Mouse (Mus musculus): ENCODE results near the gene Gm12355. TPM values are rescaled to one million over a fixed set of nuclear protein-coding genes. Genes with fewer than 3 reads are reported as not detected.

Gm12355 gene
- polyA plus RNA-seq, 1 experiment, result not detected

GRCm38 (mm10) chr11:98583571-98583970 lies 41.9 kb downstream of the Gm12355 start:
- H3K4me3 ChIP-seq (replicated peaks; ENCODE audit: extremely low read depth, low read depth, low read length), result no peak overlapping the region
- H3K4me1 ChIP-seq (ENCODE audit: control insufficient read depth, insufficient read depth, low read length), result peaks cover 8% of the 10 kb centered on the region; the same call in 1 of the 2 replicates
- 35% methylated on average over 3 of the region's 3 CpGs for WGBS
- DNase-seq, result no peak
- TF ChIP-seq POLR2A (IDR thresholded peaks at IDR 0.05; ENCODE audit: borderline replicate concordance, extremely low read depth, low read depth, low read length), result no peak
- TF ChIP-seq CTCF (IDR thresholded peaks at IDR 0.05; ENCODE audit: insufficient read depth, low read length), result no peak

- Histone ChIP-seq H3K4me1 (ENCODE audit: control insufficient read depth, insufficient read depth, low read length) (peaks cover 8% of the 10 kb centered on the region; the same call in 1 of the 2 replicates), H3K4me3 (replicated peaks; ENCODE audit: extremely low read depth, low read depth, low read length) (no peak overlapping the region)
- TF ChIP-seq POLR2A (IDR thresholded peaks at IDR 0.05; ENCODE audit: borderline replicate concordance, extremely low read depth, low read depth, low read length) (no peak), CTCF (IDR thresholded peaks at IDR 0.05; ENCODE audit: insufficient read depth, low read length) (no peak)
- WGBS, result 96% methylated on average over 3 of the region's 3 CpGs
- no peak for DNase-seq
Measured at GRCm38 (mm10) chr11:98583265-98583552, 42.3 kb downstream of the Gm12355 start.

- H3K4me3 ChIP-seq (replicated peaks; ENCODE audit: extremely low read depth, low read depth, low read length), result no peak overlapping the region
- TF ChIP-seq POLR2A (IDR thresholded peaks at IDR 0.05; ENCODE audit: borderline replicate concordance, extremely low read depth, low read depth, low read length) (no peak), CTCF (IDR thresholded peaks at IDR 0.05; ENCODE audit: insufficient read depth, low read length) (no peak)
- peaks cover 7% of the 10 kb centered on the region; the same call in 1 of the 2 replicates for H3K4me1 ChIP-seq (ENCODE audit: control insufficient read depth, insufficient read depth, low read length)
- no peak for DNase-seq
- 83% methylated on average over 12 of the region's 12 CpGs for whole genome bisulfite sequencing
Measured at GRCm38 (mm10) chr11:98582551-98583264, 42.8 kb downstream of the Gm12355 start.

GRCm38 (mm10) chr11:98582030-98582388 lies 43.5 kb downstream of the Gm12355 start:
- TF ChIP-seq CTCF (IDR thresholded peaks at IDR 0.05; ENCODE audit: insufficient read depth, low read length), result no peak
- TF ChIP-seq POLR2A (IDR thresholded peaks at IDR 0.05; ENCODE audit: borderline replicate concordance, extremely low read depth, low read depth, low read length), result no peak
- Histone ChIP-seq H3K4me1 (ENCODE audit: control insufficient read depth, insufficient read depth, low read length) (0 out of 2 replicates have a peak, but pooled peaks cover 5% of the 10 kb centered on the region), H3K4me3 (replicated peaks; ENCODE audit: extremely low read depth, low read depth, low read length) (no peak overlapping the region)
- no peak for DNase-seq
- 80% methylated on average over 8 of the region's 8 CpGs for WGBS

- DNase-seq, result no peak
- H3K4me1 ChIP-seq (ENCODE audit: control insufficient read depth, insufficient read depth, low read length), result 0 out of 2 replicates have a peak, but pooled peaks cover 4% of the 10 kb centered on the region
- TF ChIP-seq POLR2A (IDR thresholded peaks at IDR 0.05; ENCODE audit: borderline replicate concordance, extremely low read depth, low read depth, low read length) (no peak), CTCF (IDR thresholded peaks at IDR 0.05; ENCODE audit: insufficient read depth, low read length) (no peak)
- WGBS, result 70% methylated on average over 17 of the region's 17 CpGs
- no peak overlapping the region for H3K4me3 ChIP-seq (replicated peaks; ENCODE audit: extremely low read depth, low read depth, low read length)
Measured at GRCm38 (mm10) chr11:98581286-98582029, 44.0 kb downstream of the Gm12355 start.

GRCm38 (mm10) chr11:98580301-98581121 lies 45.0 kb downstream of the Gm12355 start:
- no peak overlapping the region for H3K4me3 ChIP-seq (replicated peaks; ENCODE audit: extremely low read depth, low read depth, low read length)
- no peak for DNase-seq
- H3K4me1 ChIP-seq (ENCODE audit: control insufficient read depth, insufficient read depth, low read length), result no peaks in the 10 kb centered on the region
- TF ChIP-seq POLR2A (IDR thresholded peaks at IDR 0.05; ENCODE audit: borderline replicate concordance, extremely low read depth, low read depth, low read length) (no peak), CTCF (IDR thresholded peaks at IDR 0.05; ENCODE audit: insufficient read depth, low read length) (no peak)
- 60% methylated on average over 16 of the region's 16 CpGs for WGBS

- H3K4me3 ChIP-seq (replicated peaks; ENCODE audit: extremely low read depth, low read depth, low read length), result no peak overlapping the region
- WGBS, result 62% methylated on average over 5 of the region's 5 CpGs
- TF ChIP-seq POLR2A (IDR thresholded peaks at IDR 0.05; ENCODE audit: borderline replicate concordance, extremely low read depth, low read depth, low read length), result no peak
- no peak for TF ChIP-seq CTCF (IDR thresholded peaks at IDR 0.05; ENCODE audit: insufficient read depth, low read length)
- DNase-seq, result no peak
- H3K4me1 ChIP-seq (ENCODE audit: control insufficient read depth, insufficient read depth, low read length), result no peaks in the 10 kb centered on the region
Measured at GRCm38 (mm10) chr11:98577776-98578175, 47.7 kb downstream of the Gm12355 start.

Other genes starting within 250 kb of the Gm12355 start
- gene Tcap, start 241.8 kb downstream of the Gm12355 start, polyA plus RNA-seq (2012; rRNA removed), result 73.7 and 136 TPM in 2 replicates
- 2.0 and 3.5 TPM in 2 replicates for gene Pnmt, start 239.2 kb downstream of the Gm12355 start, polyA plus RNA-seq (2012; rRNA removed)
- gene Pgap3, start 225.2 kb downstream of the Gm12355 start, polyA plus RNA-seq (2012; rRNA removed), result 26.6 and 28.1 TPM in 2 replicates
- 31.7 and 33.8 TPM in 2 replicates for gene Erbb2, start 213.2 kb downstream of the Gm12355 start, polyA plus RNA-seq (2012; rRNA removed)
- 44.8 and 58.0 TPM in 2 replicates for gene Mien1, start 186.7 kb downstream of the Gm12355 start, polyA plus RNA-seq (2012; rRNA removed)
- 48.0 and 48.9 TPM in 2 replicates for gene Grb7, start 179.3 kb downstream of the Gm12355 start, polyA plus RNA-seq (2012; rRNA removed)
- 6.4 and 10.1 TPM in 2 replicates for gene Ikzf3, start 79.6 kb downstream of the Gm12355 start, polyA plus RNA-seq (2012; rRNA removed)
- gene Zpbp2, start 74.6 kb downstream of the Gm12355 start, polyA plus RNA-seq (2012; rRNA removed), result 0.34 TPM in 1 of 2 replicates, not detected in the other
- gene Ormdl3, start 38.3 kb downstream of the Gm12355 start, polyA plus RNA-seq (2012; rRNA removed), result 55.6 and 56.7 TPM in 2 replicates
- gene Lrrc3c, start 27.4 kb downstream of the Gm12355 start, polyA plus RNA-seq (2012; rRNA removed), result not detected in 2 replicates
- not detected in 2 replicates for gene Gsdma3, start 699 bp upstream of the Gm12355 start, polyA plus RNA-seq (2012; rRNA removed)
- gene Gsdma2, start 21.1 kb upstream of the Gm12355 start, polyA plus RNA-seq (2012; rRNA removed), result not detected in 2 replicates
- gene Gsdma, start 38.7 kb upstream of the Gm12355 start, polyA plus RNA-seq (2012; rRNA removed), result 11.5 TPM in 1 of 2 replicates, not detected in the other
- 136 and 156 TPM in 2 replicates for gene Psmd3, start 56.9 kb upstream of the Gm12355 start, polyA plus RNA-seq (2012; rRNA removed)
- gene Csf3, start 75.6 kb upstream of the Gm12355 start, polyA plus RNA-seq (2012; rRNA removed), result not detected in 2 replicates
- gene Med24, start 103.8 kb upstream of the Gm12355 start, polyA plus RNA-seq (2012; rRNA removed), result 45.0 and 55.1 TPM in 2 replicates
- 142 and 159 TPM in 2 replicates for gene Thra, start 115.0 kb upstream of the Gm12355 start, polyA plus RNA-seq (2012; rRNA removed)
- gene Nr1d1, start 149.7 kb upstream of the Gm12355 start, polyA plus RNA-seq (2012; rRNA removed), result 213 and 329 TPM in 2 replicates
- 39.0 and 54.3 TPM in 2 replicates for gene Msl1, start 169.9 kb upstream of the Gm12355 start, polyA plus RNA-seq (2012; rRNA removed)
- 33.6 and 37.9 TPM in 2 replicates for gene Casc3, start 179.2 kb upstream of the Gm12355 start, polyA plus RNA-seq (2012; rRNA removed)
- 3.4 and 18.4 TPM in 2 replicates for gene Rapgefl1, start 211.1 kb upstream of the Gm12355 start, polyA plus RNA-seq (2012; rRNA removed)
- gene Wipf2, start 238.0 kb upstream of the Gm12355 start, polyA plus RNA-seq (2012; rRNA removed), result 10.1 and 14.0 TPM in 2 replicates

Data from lung, adult 2 months (tissue).